Mouse (Mus musculus) lung, adult 2 months (tissue): ENCODE data around the gene Rora. TPM values are rescaled to one million over a fixed set of nuclear protein-coding genes. Genes with fewer than 3 reads are reported as not detected.
"Not testable (repeated sequence)": the region's sequence is repeated elsewhere in the genome, so short reads cannot be mapped to it uniquely, and the experiment has no call there.

ENCODE experiments used
- DNase-seq: peaks from one replicate; pipeline ENCODE4 v3.0.0; 2022
- H3K4me1 ChIP-seq: fragments of 200-500 bp; 2 replicates; pipeline ENCODE4 v1.6.1; 2011; ENCODE audit warnings: low read length; ENCODE audit not compliant: control insufficient read depth, insufficient read depth
- H3K4me3 ChIP-seq: fragments of 200-500 bp; replicated peaks from 2 replicates; pipeline ENCODE3; 2011; ENCODE audit warnings: low read depth, mild to moderate bottlenecking, control low read depth, low read length; ENCODE audit errors: extremely low read depth
- CTCF ChIP-seq: fragments of 200-500 bp; IDR thresholded peaks from 2 replicates; pipeline ENCODE4 v1.5.1; 2011; ENCODE audit warnings: mild to moderate bottlenecking, low read length, control low read depth; ENCODE audit not compliant: insufficient read depth
- POLR2A ChIP-seq: fragments of 200-500 bp; IDR thresholded peaks from 2 replicates; pipeline ENCODE4 v1.6.1; 2011; ENCODE audit warnings: low read depth, mild to moderate bottlenecking, control low read depth, low read length, borderline replicate concordance; ENCODE audit errors: extremely low read depth
- WGBS: fragments of 180-500 bp; shearing (Covaris S2); methylation state at CpG from one replicate; pipeline ENCODE4 v1.1.7; 2018; 5-methylcytosine and 5-hydroxymethylcytosine counted together
- polyA plus RNA-seq: library from polyadenylated mRNA; depleted of rRNA; stranded (reverse); fragments of >200 nt; gene quantifications from 2 replicates; pipeline ENCODE4 v1.2.3, GENCODE M21; 2012

Rora gene
- polyA plus RNA-seq, 1 experiment: 17.8 TPM

DNA sequence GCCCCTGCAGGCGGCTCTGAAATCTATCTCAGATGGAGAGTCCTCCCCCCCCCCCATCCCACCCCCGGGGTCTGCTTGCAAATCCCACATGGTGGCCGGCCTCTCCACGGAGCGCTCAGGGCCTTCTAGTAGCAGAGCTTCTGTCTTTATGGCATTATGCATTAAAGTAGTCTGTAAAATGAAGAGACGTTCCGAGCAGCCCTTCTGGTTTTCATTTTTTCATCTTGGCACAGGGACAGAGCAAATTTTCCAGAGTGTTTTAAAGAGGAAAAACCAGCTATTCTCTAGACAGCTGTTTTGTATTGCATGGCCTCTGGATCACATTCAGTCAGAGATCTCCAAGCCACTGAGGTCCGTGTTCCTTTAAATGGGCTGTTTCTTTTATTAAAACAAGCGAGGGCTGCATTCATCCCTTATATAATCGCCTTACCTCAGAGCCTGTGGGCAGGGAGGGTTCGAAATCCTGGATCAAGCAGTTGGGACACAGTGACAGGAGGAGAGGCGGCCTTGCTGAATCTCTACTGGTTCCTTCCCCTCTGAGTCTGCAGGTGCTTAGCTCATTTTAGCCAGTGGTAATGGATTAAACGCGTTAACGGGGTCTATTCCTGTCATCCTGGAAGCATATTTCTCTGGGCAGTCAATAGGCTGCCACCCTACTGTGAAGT is 417.7 kb downstream of the Rora start:
- TF ChIP-seq CTCF (no peak), POLR2A (no peak)
- Histone ChIP-seq H3K4me3 (peak overlapping the region; percentile 9), H3K4me1 (no peaks in the 10 kb centered on the region; the same call in 1 of the 2 replicates)
- DNase-seq: no peak
- WGBS: 62% methylated on average over 15 of the region's 15 CpGs

DNA sequence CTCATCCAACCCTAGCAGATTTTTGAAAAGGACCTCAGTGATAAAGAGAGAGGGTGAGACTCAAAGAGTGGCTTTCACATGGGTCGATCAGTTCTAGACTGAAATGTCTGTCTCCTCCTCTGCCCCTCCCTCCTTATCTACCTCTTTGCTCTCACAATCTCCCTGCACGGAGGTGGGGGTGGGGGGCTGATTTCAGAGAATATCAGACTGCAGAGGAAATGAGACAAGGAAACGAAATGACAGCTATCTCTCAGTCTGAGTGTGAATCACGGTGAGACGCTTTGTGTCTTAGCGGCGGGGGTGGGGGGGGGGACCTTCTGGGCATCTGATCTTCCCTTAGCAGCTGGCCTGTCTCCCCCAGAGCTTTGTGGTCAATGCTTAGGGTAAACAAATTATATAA is 419.7 kb downstream of the Rora start:
- no peak for TF ChIP-seq POLR2A
- no peak for TF ChIP-seq CTCF
- 50% methylated on average over 7 of the region's 7 CpGs for WGBS
- DNase-seq: no peak

DNA sequence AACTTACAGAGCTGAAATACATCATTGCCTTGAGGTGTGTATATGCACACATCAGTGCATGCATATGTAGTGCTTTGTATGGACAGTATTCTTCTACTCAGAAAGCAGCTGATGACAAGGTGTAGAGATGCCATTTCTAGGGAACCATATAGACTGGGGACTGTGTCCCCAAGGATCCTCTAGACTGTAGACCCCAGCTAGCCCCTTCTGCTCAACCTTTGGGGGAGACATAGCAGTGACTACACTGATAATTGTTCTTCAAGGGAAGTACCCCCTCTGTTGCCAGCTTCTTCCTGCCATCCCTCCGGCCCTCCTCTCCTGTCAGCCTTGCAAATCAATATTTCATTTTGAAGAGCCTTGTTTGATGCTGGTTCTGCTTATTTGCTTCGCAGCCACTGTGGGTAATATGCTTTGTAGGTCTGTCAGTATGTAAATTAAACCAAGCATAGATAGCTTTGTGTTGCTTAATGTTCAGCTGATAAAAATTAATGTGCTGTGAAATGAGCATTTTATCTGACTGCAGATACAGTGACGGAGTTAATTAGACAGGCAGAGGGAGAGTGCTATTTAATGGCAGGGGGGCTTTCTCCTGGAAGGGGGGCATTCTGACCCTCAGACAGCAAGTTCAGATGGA is 430.6 kb downstream of the Rora start:
- no peak overlapping the region for H3K4me3 ChIP-seq
- no peak for DNase-seq
- H3K4me1 ChIP-seq: peaks cover 5% of the 10 kb centered on the region; the same call in 1 of the 2 replicates
- 82% methylated on average over 3 of the region's 3 CpGs for WGBS
- TF ChIP-seq POLR2A (no peak), CTCF (no peak)

More for the DNA sequence above, 419.7 kb downstream of the Rora start:
- Histone ChIP-seq H3K4me3 (no peak overlapping the region), H3K4me1 (no peaks in the 10 kb centered on the region; the same call in 1 of the 2 replicates)

GRCm38 (mm10) chr9:69084720-69085661 is 431.4 kb downstream of the Rora start:
- peaks cover 5% of the 10 kb centered on the region; the same call in 1 of the 2 replicates for H3K4me1 ChIP-seq
- H3K4me3 ChIP-seq: no peak overlapping the region
- TF ChIP-seq CTCF (no peak), POLR2A (no peak)
- WGBS: 52% methylated on average over 14 of the region's 14 CpGs
- DNase-seq: peak; percentile 29

- TF ChIP-seq CTCF (no peak), POLR2A (no peak)
- DNase-seq: no peak
- no peak overlapping the region for H3K4me3 ChIP-seq
- H3K4me1 ChIP-seq: peaks cover 7% of the 10 kb centered on the region
- 75% methylated on average over 4 of the region's 4 CpGs for WGBS
Observed at GRCm38 (mm10) chr9:69086844-69087243, 433.3 kb downstream of the Rora start.

GRCm38 (mm10) chr9:69087325-69087724 is 433.7 kb downstream of the Rora start:
- Histone ChIP-seq H3K4me3 (no peak overlapping the region), H3K4me1 (peaks cover 7% of the 10 kb centered on the region)
- no peak for DNase-seq
- WGBS: 90% methylated on average over 1 of the region's 1 CpGs
- TF ChIP-seq CTCF (no peak), POLR2A (no peak)

DNA sequence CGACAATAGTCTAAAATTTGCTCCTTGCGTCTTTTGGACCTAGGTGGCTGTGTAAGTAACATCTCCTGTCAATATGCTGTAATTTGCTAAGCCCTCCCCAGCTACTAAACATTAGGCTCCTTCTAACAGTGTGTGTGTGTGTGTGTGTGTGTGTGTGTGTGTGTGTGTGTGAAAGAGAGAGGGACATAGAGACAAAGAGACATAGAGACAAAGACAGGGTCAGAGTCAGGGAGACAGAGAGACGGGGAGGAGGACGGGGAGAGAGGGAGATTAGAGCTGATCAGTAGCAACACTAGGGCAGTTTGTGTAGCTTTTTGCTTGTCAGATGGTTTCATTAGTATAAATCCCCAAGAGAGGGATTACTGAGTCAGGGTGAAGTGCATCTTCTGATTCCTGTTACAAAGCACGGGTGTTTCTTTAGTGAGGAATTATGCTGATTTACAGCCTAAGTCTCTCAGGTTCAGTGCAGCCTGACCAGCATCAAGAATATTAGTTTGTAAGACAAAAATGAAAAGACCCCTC is 437.2 kb downstream of the Rora start:
- WGBS: 95% methylated on average over 5 of the region's 5 CpGs
- no peak for DNase-seq
- Histone ChIP-seq H3K4me1 (peaks cover 3% of the 10 kb centered on the region; the same call in 1 of the 2 replicates), H3K4me3 (no peak overlapping the region)
- TF ChIP-seq CTCF (no peak), POLR2A (no peak)

DNA sequence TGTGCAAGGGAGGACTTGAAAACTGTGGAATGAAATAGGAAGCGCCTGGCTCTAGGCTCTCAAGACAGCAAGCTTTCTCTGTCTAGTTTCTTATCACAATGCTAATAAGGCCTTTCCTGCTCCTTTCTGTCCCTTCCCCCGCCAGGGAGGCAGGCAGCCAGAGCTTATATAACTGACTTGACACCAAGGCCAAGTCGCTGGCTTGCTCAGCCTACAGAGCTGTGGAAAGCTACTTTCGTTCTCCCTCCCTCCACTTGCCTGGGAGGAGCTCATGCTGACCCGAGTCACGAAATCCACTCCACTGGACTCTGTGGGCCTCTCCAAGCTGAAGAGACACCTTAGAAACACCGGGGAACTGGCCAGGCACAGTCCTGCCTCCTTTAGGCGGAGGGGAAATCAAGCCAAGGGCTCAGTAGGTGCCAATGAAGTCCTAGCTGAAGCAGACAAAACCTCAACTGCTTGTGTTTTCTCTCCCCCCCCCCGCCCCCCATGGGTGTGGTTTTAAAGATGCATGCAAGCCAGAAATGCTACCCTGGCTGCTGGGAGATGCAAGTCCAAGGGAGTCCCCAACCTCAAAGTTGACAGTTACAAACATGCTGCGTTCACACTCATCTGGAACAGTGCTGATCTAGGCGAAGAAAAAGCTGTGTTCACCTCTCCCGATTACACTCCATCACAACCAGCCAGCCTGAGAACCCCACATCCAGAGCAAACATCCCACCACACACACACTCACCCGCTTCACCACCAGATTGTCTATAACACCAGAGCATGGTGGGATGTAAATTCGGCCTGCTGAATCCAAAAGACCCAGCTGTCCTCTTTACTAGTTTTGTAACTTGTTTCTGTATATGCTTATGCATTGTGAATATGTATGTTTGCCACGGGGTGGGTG is 438.8 kb downstream of the Rora start:
- 37% methylated on average over 15 of the region's 15 CpGs for WGBS
- peak; percentile 79 for DNase-seq
- TF ChIP-seq CTCF: no peak
- peak; percentile 47; the same call in 1 of the 2 replicates for TF ChIP-seq POLR2A
- peak overlapping the region; percentile 11 for H3K4me3 ChIP-seq
- peaks cover 3% of the 10 kb centered on the region; the same call in 1 of the 2 replicates for H3K4me1 ChIP-seq

GRCm38 (mm10) chr9:69100153-69100756 is 446.7 kb downstream of the Rora start:
- not testable (repeated sequence) for DNase-seq, H3K4me3 ChIP-seq, H3K4me1 ChIP-seq
- 91% methylated on average over 5 of the region's 5 CpGs for WGBS
